Mouse (Mus musculus): ENCODE data around the gene Gm9837.

DNA sequence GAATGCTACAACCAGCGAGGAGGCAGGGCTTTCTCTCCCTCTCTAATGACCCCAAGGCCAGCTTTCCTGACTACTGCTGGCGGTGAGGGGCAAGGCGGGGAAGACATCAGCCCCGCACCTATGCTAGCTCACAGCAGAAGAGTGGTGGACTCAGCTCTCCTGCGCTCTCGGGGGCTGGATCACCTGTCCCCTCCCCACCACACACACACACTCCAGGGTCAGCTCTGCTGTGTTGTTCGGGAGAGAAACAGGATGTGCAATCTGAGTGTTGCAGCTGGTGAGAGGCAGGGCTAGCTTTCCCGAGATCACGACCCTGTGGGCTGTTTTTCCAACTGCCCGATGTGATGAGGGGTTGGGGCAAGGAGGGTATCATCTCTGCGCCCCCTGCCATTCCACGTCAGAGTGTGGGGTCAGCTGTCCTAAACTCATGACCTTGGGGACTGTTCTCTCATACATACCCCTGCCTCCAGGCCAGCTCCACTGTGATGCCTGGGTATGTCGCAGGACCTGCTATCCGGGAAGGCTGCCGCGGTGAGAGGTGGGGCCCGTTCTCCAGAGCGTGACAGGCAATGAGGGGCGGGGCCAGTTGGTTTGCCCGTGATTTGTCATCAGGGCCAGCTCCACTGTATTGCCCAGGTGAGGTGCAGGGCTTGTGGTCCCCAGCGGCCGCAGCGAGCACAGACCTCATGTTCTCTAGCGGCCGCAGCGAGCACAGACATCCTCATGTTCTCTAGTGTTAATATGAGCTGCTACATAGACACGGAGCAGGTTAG lies 16.7 kb upstream of the Gm9837 start:
- TF ChIP-seq POLR2A (IDR thresholded peaks at IDR 0.05; ENCODE audit: low read depth, low read length) (no peak), CTCF (IDR thresholded peaks at IDR 0.05; ENCODE audit: extremely low read depth, insufficient read length, insufficient replicate concordance, low read depth, low read length) (no peak)

Data from small intestine, adult 2 months (tissue).